Mouse (Mus musculus): ENCODE data around the gene Grin2d. TPM values are rescaled to one million over a fixed set of nuclear protein-coding genes. Genes with fewer than 3 reads are reported as not detected.

The Grin2d gene
- polyA plus RNA-seq, 1 experiment from 2014 or later: 0.75 TPM

GRCm38 (mm10) chr7:45892651-45893050 lies 14.5 kb upstream of the Grin2d start:
- no peak for TF ChIP-seq CTCF (IDR thresholded peaks at IDR 0.05)
- no peak for TF ChIP-seq EP300 (IDR thresholded peaks at IDR 0.05)
- Histone ChIP-seq H3K4me2 (replicated peaks; ENCODE audit: low read depth, low read length) (no peak overlapping the region), H3K27me3 (replicated peaks; ENCODE audit: insufficient read depth, low read length) (no peaks in the 10 kb centered on the region), H3K4me3 (ENCODE audit: low read depth, low read length) (no peak overlapping the region), H3K9me3 (ENCODE audit: low read length) (no peaks in the 10 kb centered on the region), H3K4me1 (ENCODE audit: insufficient read depth, low read depth, low read length) (peaks cover 4% of the 10 kb centered on the region; the same call in 1 of the 2 replicates), H3K36me3 (ENCODE audit: insufficient read depth, low read length) (no peaks in the 10 kb centered on the region), H3K27ac (ENCODE audit: low read length) (no peak overlapping the region), H3K9ac (replicated peaks; ENCODE audit: low read depth) (no peak overlapping the region)
- ATAC-seq: no peak
- DNase-seq (ENCODE audit: low spot score): no peak
- 85% methylated on average over 2 of the region's 2 CpGs for WGBS

- no peak for DNase-seq (ENCODE audit: low spot score)
- H3K4me2 ChIP-seq (replicated peaks; ENCODE audit: low read depth, low read length): no peak overlapping the region
- no peaks in the 10 kb centered on the region for H3K9me3 ChIP-seq (ENCODE audit: low read length)
- no peaks in the 10 kb centered on the region for H3K4me1 ChIP-seq (ENCODE audit: insufficient read depth, low read depth, low read length)
- H3K27me3 ChIP-seq (replicated peaks; ENCODE audit: insufficient read depth, low read length): no peaks in the 10 kb centered on the region
- no peak overlapping the region for H3K27ac ChIP-seq (ENCODE audit: low read length)
- H3K36me3 ChIP-seq (ENCODE audit: insufficient read depth, low read length): peaks cover 26% of the 10 kb centered on the region
- H3K4me3 ChIP-seq (ENCODE audit: low read depth, low read length): no peak overlapping the region
- TF ChIP-seq EP300 (IDR thresholded peaks at IDR 0.05): no peak
- TF ChIP-seq CTCF (IDR thresholded peaks at IDR 0.05): no peak
- WGBS: 33% methylated on average over 2 of the region's 3 CpGs
- H3K9ac ChIP-seq (replicated peaks; ENCODE audit: low read depth): no peak overlapping the region
- no peak for ATAC-seq
Observed at GRCm38 (mm10) chr7:45887246-45887645, 9.1 kb upstream of the Grin2d start.

- Histone ChIP-seq H3K4me3 (ENCODE audit: low read depth, low read length) (no peak overlapping the region), H3K27me3 (replicated peaks; ENCODE audit: insufficient read depth, low read length) (no peaks in the 10 kb centered on the region), H3K9me3 (ENCODE audit: low read length) (no peaks in the 10 kb centered on the region), H3K27ac (ENCODE audit: low read length) (no peak overlapping the region), H3K36me3 (ENCODE audit: insufficient read depth, low read length) (peaks cover 64% of the 10 kb centered on the region), H3K9ac (replicated peaks; ENCODE audit: low read depth) (no peak overlapping the region), H3K4me1 (ENCODE audit: insufficient read depth, low read depth, low read length) (no peaks in the 10 kb centered on the region), H3K4me2 (replicated peaks; ENCODE audit: low read depth, low read length) (no peak overlapping the region)
- DNase-seq (ENCODE audit: low spot score): no peak
- no peak for ATAC-seq
- WGBS: 94% methylated on average over 2 of the region's 2 CpGs
- TF ChIP-seq EP300 (IDR thresholded peaks at IDR 0.05) (no peak), CTCF (IDR thresholded peaks at IDR 0.05) (no peak)
Observed at GRCm38 (mm10) chr7:45881011-45881410, 2.8 kb upstream of the Grin2d start.

- DNase-seq (ENCODE audit: low spot score): no peak
- Histone ChIP-seq H3K27ac (ENCODE audit: low read length) (no peak overlapping the region), H3K4me3 (ENCODE audit: low read depth, low read length) (no peak overlapping the region), H3K9me3 (ENCODE audit: low read length) (no peaks in the 10 kb centered on the region), H3K27me3 (replicated peaks; ENCODE audit: insufficient read depth, low read length) (no peaks in the 10 kb centered on the region), H3K9ac (replicated peaks; ENCODE audit: low read depth) (no peak overlapping the region), H3K36me3 (ENCODE audit: insufficient read depth, low read length) (peaks cover 68% of the 10 kb centered on the region), H3K4me2 (replicated peaks; ENCODE audit: low read depth, low read length) (no peak overlapping the region), H3K4me1 (ENCODE audit: insufficient read depth, low read depth, low read length) (no peaks in the 10 kb centered on the region)
- WGBS: 94% methylated on average over 4 of the region's 4 CpGs
- TF ChIP-seq CTCF (IDR thresholded peaks at IDR 0.05): no peak
- TF ChIP-seq EP300 (IDR thresholded peaks at IDR 0.05): no peak
- no peak for ATAC-seq
Observed at GRCm38 (mm10) chr7:45880531-45880930, 2.4 kb upstream of the Grin2d start.

- H3K9ac ChIP-seq (replicated peaks; ENCODE audit: low read depth): no peak overlapping the region
Observed at GRCm38 (mm10) chr7:45876895-45877294, 1.3 kb downstream of the Grin2d start.

GRCm38 (mm10) chr7:45873061-45873947 lies 4.9 kb downstream of the Grin2d start:
- WGBS: 1% methylated on average over 28 of the region's 28 CpGs
- Histone ChIP-seq H3K36me3 (ENCODE audit: insufficient read depth, low read length) (peaks cover 20% of the 10 kb centered on the region), H3K4me1 (ENCODE audit: insufficient read depth, low read depth, low read length) (peaks cover 13% of the 10 kb centered on the region), H3K9me3 (ENCODE audit: low read length) (no peaks in the 10 kb centered on the region), H3K9ac (replicated peaks; ENCODE audit: low read depth) (peak overlapping the region; percentile 97), H3K4me3 (ENCODE audit: low read depth, low read length) (peak overlapping the region; percentile 91), H3K4me2 (replicated peaks; ENCODE audit: low read depth, low read length) (peak overlapping the region; percentile 82), H3K27me3 (replicated peaks; ENCODE audit: insufficient read depth, low read length) (peaks cover 24% of the 10 kb centered on the region; the same call in 1 of the 2 replicates), H3K27ac (ENCODE audit: low read length) (peak overlapping the region; percentile 95)
- peak; percentile 76 for DNase-seq (ENCODE audit: low spot score)
- ATAC-seq: peak; percentile 72
- TF ChIP-seq EP300 (IDR thresholded peaks at IDR 0.05) (no peak), CTCF (IDR thresholded peaks at IDR 0.05) (peak; percentile 59)

More at GRCm38 (mm10) chr7:45876895-45877294, 1.3 kb downstream of the Grin2d start:
- H3K27me3 ChIP-seq (replicated peaks; ENCODE audit: insufficient read depth, low read length): no peaks in the 10 kb centered on the region
- peaks cover 8% of the 10 kb centered on the region; the same call in 1 of the 2 replicates for H3K4me1 ChIP-seq (ENCODE audit: insufficient read depth, low read depth, low read length)
- no peaks in the 10 kb centered on the region for H3K9me3 ChIP-seq (ENCODE audit: low read length)
- DNase-seq (ENCODE audit: low spot score) (no peak), ATAC-seq (no peak)
- no peak overlapping the region for H3K27ac ChIP-seq (ENCODE audit: low read length)
- WGBS: 94% methylated on average over 7 of the region's 7 CpGs
- peaks cover 41% of the 10 kb centered on the region for H3K36me3 ChIP-seq (ENCODE audit: insufficient read depth, low read length)
- no peak overlapping the region for H3K4me2 ChIP-seq (replicated peaks; ENCODE audit: low read depth, low read length)
- no peak overlapping the region for H3K4me3 ChIP-seq (ENCODE audit: low read depth, low read length)
- TF ChIP-seq CTCF (IDR thresholded peaks at IDR 0.05) (no peak), EP300 (IDR thresholded peaks at IDR 0.05) (no peak)

Data from lung, postnatal 0 days (tissue).